Mouse (Mus musculus) spleen, adult 2 months (tissue): ENCODE results near the gene Acp7.

Experiments
- CTCF ChIP-seq: fragments of 200-500 bp; IDR thresholded peaks from 2 replicates; pipeline ENCODE4 v1.5.1; 2011; ENCODE audit warnings: mild to moderate bottlenecking, inconsistent platforms; ENCODE audit not compliant: insufficient read depth, insufficient read length, insufficient replicate concordance; ENCODE audit errors: extremely low read depth
- POLR2A ChIP-seq: fragments of 200-500 bp; IDR thresholded peaks from 2 replicates; pipeline ENCODE4 v1.6.1; 2011; ENCODE audit warnings: low read depth, low read length, inconsistent platforms

- TF ChIP-seq POLR2A = no peak
- TF ChIP-seq CTCF = no peak
These were observed 47.4 kb downstream of the Acp7 start for GRCm38 (mm10) chr7:28583570-28584344.
